Mouse (Mus musculus) heart, adult 2 months (tissue): ENCODE measurements around the gene Gba.

ENCODE experiments used
- CTCF ChIP-seq: fragments of 200-600 bp; IDR thresholded peaks from 2 replicates; pipeline ENCODE4 v1.8.1; 2022; ENCODE audit warnings: antibody characterized with exemption, mild to moderate bottlenecking, moderate library complexity
- EP300 ChIP-seq: fragments of 200-500 bp; IDR thresholded peaks from 2 replicates; pipeline ENCODE4 v1.6.1; 2011; ENCODE audit warnings: low read depth, low read length, control low read depth; ENCODE audit not compliant: insufficient read depth
- POLR2A ChIP-seq: fragments of 200-500 bp; IDR thresholded peaks from 2 replicates; pipeline ENCODE4 v1.6.1; 2011; ENCODE audit warnings: mild to moderate bottlenecking, low read depth, low read length, control low read depth; ENCODE audit not compliant: insufficient read depth

GRCm38 (mm10) chr3:89178107-89178385 is 24.7 kb upstream of the Gba start:
- no peak for TF ChIP-seq POLR2A
- no peak for TF ChIP-seq CTCF
- no peak for TF ChIP-seq EP300
